Mouse (Mus musculus) embryonic facial prominence, embryonic 10.5 days (tissue): Measurements from ENCODE around the gene Zfp831. TPM values are rescaled to one million over a fixed set of nuclear protein-coding genes. Genes with fewer than 3 reads are reported as not detected.

Source experiments
- polyA plus RNA-seq: library from polyadenylated mRNA; unstranded; fragments of >200 nt; fragmentation: Nextera tagmentation; extraction: Ambion mirVana; gene quantifications from 2 replicates; pipeline ENCODE4 v1.2.1, GENCODE M21; 2016

The Zfp831 gene
- polyA plus RNA-seq, 1 experiment from 2014 or later = not detected

Other genes with a start within 250 kb of the Zfp831 start
- 195 and 208 TPM in 2 replicates for gene Nelfcd, start 227.7 kb upstream of the Zfp831 start, polyA plus RNA-seq
- 92.6 and 95.4 TPM in 2 replicates for gene Ctsz, start 204.5 kb upstream of the Zfp831 start, polyA plus RNA-seq
- gene Tubb1, start 192.8 kb upstream of the Zfp831 start, polyA plus RNA-seq = 4.3 and 5.2 TPM in 2 replicates
- gene Atp5e, start 179.4 kb upstream of the Zfp831 start, polyA plus RNA-seq = 555 and 612 TPM in 2 replicates
- 121 and 133 TPM in 2 replicates for gene Prelid3b, start 170.5 kb upstream of the Zfp831 start, polyA plus RNA-seq
- 18.8 and 19.1 TPM in 2 replicates for gene Edn3, start 117.1 kb downstream of the Zfp831 start, polyA plus RNA-seq